Mouse (Mus musculus) limb, embryonic 13.5 days (tissue): ENCODE data around the gene Borcs8. TPM values are rescaled to one million over a fixed set of nuclear protein-coding genes. Genes with fewer than 3 reads are reported as not detected.

Source experiments
- ATAC-seq: fragments of 200-750 bp; cut with Nextera tagmentation; 2 replicates; pipeline ENCODE4 v1.8.0; 2017; ENCODE audit warnings: low read depth, moderate number of reproducible peaks, moderate TSS enrichment; ENCODE audit not compliant: low FRiP score
- H3K27ac ChIP-seq: fragments of 300-500 bp; sonication (generic); 2 replicates; pipeline ENCODE4 v1.5.1; 2015; ENCODE audit warnings: inconsistent platforms, mild to moderate bottlenecking, moderate library complexity
- H3K27me3 ChIP-seq: fragments of 300-500 bp; sonication (generic); 2 replicates; pipeline ENCODE4 v1.6.1; 2015; ENCODE audit warnings: mild to moderate bottlenecking, inconsistent platforms
- H3K36me3 ChIP-seq: fragments of 300-500 bp; sonication (generic); 2 replicates; pipeline ENCODE4 v1.6.1; 2015; ENCODE audit warnings: inconsistent platforms, mild to moderate bottlenecking, moderate library complexity
- H3K4me1 ChIP-seq: fragments of 300-500 bp; sonication (generic); 2 replicates; pipeline ENCODE4 v1.6.1; 2015; ENCODE audit warnings: inconsistent platforms
- H3K4me2 ChIP-seq: fragments of 300-500 bp; sonication (generic); replicated peaks from 2 replicates; pipeline ENCODE4 v1.6.1; 2015; ENCODE audit warnings: inconsistent platforms, mild to moderate bottlenecking, moderate library complexity
- H3K4me3 ChIP-seq: fragments of 300-500 bp; sonication (generic); 2 replicates; pipeline ENCODE4 v1.5.1; 2015; ENCODE audit warnings: moderate library complexity, mild to moderate bottlenecking, inconsistent platforms
- H3K9ac ChIP-seq: fragments of 300-500 bp; sonication (generic); 2 replicates; pipeline ENCODE4 v1.6.1; 2015; ENCODE audit warnings: mild to moderate bottlenecking, inconsistent platforms
- H3K9me3 ChIP-seq: fragments of 300-500 bp; sonication (generic); 2 replicates; pipeline ENCODE4 v1.6.1; 2016; ENCODE audit warnings: inconsistent platforms
- WGBS: fragments of 180-500 bp; shearing (Covaris S2); methylation state at CpG from one replicate; pipeline ENCODE4 v1.1.7; 2015; 5-methylcytosine and 5-hydroxymethylcytosine counted together
- microRNA-seq: library from miRNA; unstranded; fragments of <30 nt; microRNA quantifications from one replicate; pipeline ENCODE4, GENCODE M21; 2016
- polyA plus RNA-seq: library from polyadenylated mRNA; unstranded; fragments of >200 nt; fragmentation: Nextera tagmentation; extraction: Ambion mirVana; gene quantifications from 2 replicates; pipeline ENCODE4 v1.2.1, GENCODE M21; 2015

The Borcs8 gene
- polyA plus RNA-seq, 1 experiment from 2014 or later, result 51.0 TPM

DNA sequence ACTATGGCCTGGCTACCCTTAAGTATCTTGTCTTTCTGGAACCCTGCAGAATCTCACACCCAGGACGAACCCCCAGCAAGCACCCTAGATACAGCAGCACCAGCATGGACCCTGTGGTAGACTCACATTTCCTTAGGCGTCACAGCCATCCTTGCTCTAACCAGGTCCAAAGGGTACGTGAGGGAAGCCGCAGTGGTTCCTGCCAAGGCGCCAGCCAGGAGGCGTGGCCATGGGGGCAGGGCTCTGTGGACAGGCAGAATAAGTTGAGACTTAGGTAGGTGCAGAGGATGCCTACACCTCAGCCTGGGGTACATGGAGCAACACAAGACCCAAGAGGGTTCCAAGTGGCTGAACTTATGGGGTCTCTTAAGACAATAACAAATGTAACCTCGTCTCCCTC is 49.4 kb downstream of the Borcs8 start:
- WGBS, result 65% methylated on average over 7 of the region's 7 CpGs
- no peak overlapping the region for H3K4me2 ChIP-seq
- H3K27ac ChIP-seq, result no peak overlapping the region
- H3K27me3 ChIP-seq, result no peaks in the 10 kb centered on the region
- peaks cover 14% of the 10 kb centered on the region for H3K36me3 ChIP-seq
- peaks cover 5% of the 10 kb centered on the region; the same call in 1 of the 2 replicates for H3K4me1 ChIP-seq
- ATAC-seq, result no peak
- no peak overlapping the region for H3K4me3 ChIP-seq
- no peak overlapping the region for H3K9ac ChIP-seq
- no peaks in the 10 kb centered on the region for H3K9me3 ChIP-seq

DNA sequence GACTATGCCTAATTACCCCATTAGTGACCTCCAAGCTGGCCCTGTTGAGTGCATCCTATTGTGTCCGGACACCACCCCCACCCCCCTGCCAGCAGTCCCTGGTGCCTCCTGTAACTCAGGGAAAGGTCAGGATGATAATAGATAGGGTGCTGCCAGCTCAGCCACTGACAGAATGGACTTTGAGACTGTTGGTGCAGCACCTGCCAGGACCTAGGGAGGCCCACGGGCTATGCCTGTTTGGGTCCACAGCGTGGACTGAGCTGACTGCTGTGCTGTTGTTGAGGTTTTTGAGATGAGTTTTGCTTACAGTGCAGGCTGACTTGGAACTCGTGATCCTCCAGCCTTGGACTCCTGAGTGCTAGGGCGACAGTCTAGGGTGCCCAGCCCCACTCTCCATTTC is 53.9 kb downstream of the Borcs8 start:
- peaks cover 7% of the 10 kb centered on the region for H3K36me3 ChIP-seq
- 71% methylated on average over 5 of the region's 5 CpGs for WGBS

DNA sequence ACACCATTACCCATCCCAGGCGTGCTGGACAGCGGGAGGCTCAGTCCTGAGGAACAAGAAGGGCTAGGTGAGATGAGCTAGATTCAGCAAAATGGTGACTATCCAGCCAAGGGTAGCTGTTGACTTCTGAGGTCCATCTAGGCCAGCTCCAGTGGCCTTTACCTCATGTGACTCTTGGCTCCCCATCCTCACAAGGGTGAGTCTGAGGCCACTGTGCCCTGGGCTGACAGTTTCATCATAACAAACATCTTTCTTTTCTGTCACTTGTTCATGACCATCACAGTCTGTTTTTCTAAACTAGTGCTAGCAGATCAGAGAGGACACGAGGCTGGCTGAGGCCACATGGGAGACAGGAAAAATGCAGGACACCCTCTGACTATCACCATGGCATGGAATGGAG is 54.9 kb downstream of the Borcs8 start:
- WGBS, result 84% methylated on average over 3 of the region's 3 CpGs
- no peak overlapping the region for H3K4me3 ChIP-seq
- no peaks in the 10 kb centered on the region for H3K27me3 ChIP-seq
- no peak overlapping the region for H3K9ac ChIP-seq
- no peaks in the 10 kb centered on the region; the same call in 1 of the 2 replicates for H3K36me3 ChIP-seq
- H3K27ac ChIP-seq, result no peak overlapping the region
- ATAC-seq, result no peak
- peaks cover 5% of the 10 kb centered on the region; the same call in 1 of the 2 replicates for H3K4me1 ChIP-seq
- H3K9me3 ChIP-seq, result no peaks in the 10 kb centered on the region
- no peak overlapping the region for H3K4me2 ChIP-seq

More for the DNA sequence above, 53.9 kb downstream of the Borcs8 start:
- H3K9ac ChIP-seq, result no peak overlapping the region
- no peak overlapping the region for H3K4me3 ChIP-seq
- H3K4me1 ChIP-seq, result peaks cover 5% of the 10 kb centered on the region; the same call in 1 of the 2 replicates
- no peak overlapping the region for H3K27ac ChIP-seq
- no peaks in the 10 kb centered on the region for H3K27me3 ChIP-seq
- no peak overlapping the region for H3K4me2 ChIP-seq
- no peak for ATAC-seq
- no peaks in the 10 kb centered on the region for H3K9me3 ChIP-seq

DNA sequence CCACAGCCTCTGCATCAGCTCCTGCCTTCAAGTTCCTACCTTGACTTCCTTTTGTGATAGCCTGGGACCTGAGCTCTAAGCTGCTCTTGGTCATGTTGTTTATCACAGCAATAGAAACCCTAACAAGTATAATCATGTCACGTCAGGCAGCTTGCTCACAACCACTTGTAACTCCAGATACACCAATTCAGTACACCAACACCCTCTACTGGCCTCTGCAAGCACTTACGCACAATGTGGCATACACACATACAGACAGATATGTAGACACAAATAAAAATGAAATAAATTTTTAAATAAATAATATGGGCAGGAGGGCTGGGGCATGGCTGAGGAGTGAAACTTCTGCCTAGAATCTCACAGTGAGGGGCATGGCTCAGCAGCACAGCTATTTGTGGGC is 56.5 kb downstream of the Borcs8 start:
- Histone ChIP-seq H3K36me3 (no peaks in the 10 kb centered on the region; the same call in 1 of the 2 replicates), H3K4me3 (no peak overlapping the region), H3K4me2 (no peak overlapping the region), H3K9ac (no peak overlapping the region), H3K4me1 (peaks cover 5% of the 10 kb centered on the region; the same call in 1 of the 2 replicates), H3K27me3 (no peaks in the 10 kb centered on the region), H3K27ac (no peak overlapping the region), H3K9me3 (no peaks in the 10 kb centered on the region)
- 71% methylated on average over 2 of the region's 2 CpGs for WGBS
- ATAC-seq, result no peak

Small RNA genes within 50 kb of the gene (microRNA-seq; reads per million reads assigned to microRNA genes)
- not detected for gene Mir7066

Other genes with a start within 250 kb of the Borcs8 start
- 4.3 TPM in 2 replicates for gene Tssk6, start 237.3 kb upstream of the Borcs8 start, polyA plus RNA-seq
- gene Ndufa13, start 236.9 kb upstream of the Borcs8 start, polyA plus RNA-seq, result 173 and 181 TPM in 2 replicates
- 4.2 and 6.6 TPM in 2 replicates for gene Yjefn3, start 236.8 kb upstream of the Borcs8 start, polyA plus RNA-seq
- gene Gatad2a, start 143.1 kb upstream of the Borcs8 start, polyA plus RNA-seq, result 37.7 and 40.7 TPM in 2 replicates
- gene Mau2, start 96.8 kb upstream of the Borcs8 start, polyA plus RNA-seq, result 59.5 and 62.8 TPM in 2 replicates
- 54.5 and 58.5 TPM in 2 replicates for gene Sugp1, start 96.7 kb upstream of the Borcs8 start, polyA plus RNA-seq
- 1.0 and 1.2 TPM in 2 replicates for gene Tm6sf2, start 66.6 kb upstream of the Borcs8 start, polyA plus RNA-seq
- gene Hapln4, start 56.0 kb upstream of the Borcs8 start, polyA plus RNA-seq, result not detected in 2 replicates
- 0.67 and 0.87 TPM in 2 replicates for gene Ncan, start 18.6 kb upstream of the Borcs8 start, polyA plus RNA-seq
- gene Nr2c2ap, start 8.2 kb upstream of the Borcs8 start, polyA plus RNA-seq, result 25.1 and 26.0 TPM in 2 replicates
- 23.8 and 26.0 TPM in 2 replicates for gene Rfxank, start 345 bp upstream of the Borcs8 start, polyA plus RNA-seq
- 0.38 TPM in 2 replicates for gene Mef2b, start 212 bp downstream of the Borcs8 start, polyA plus RNA-seq
- 66.5 and 70.6 TPM in 2 replicates for gene Tmem161a, start 32.9 kb downstream of the Borcs8 start, polyA plus RNA-seq
- 4.0 and 4.6 TPM in 2 replicates for gene Slc25a42, start 72.8 kb downstream of the Borcs8 start, polyA plus RNA-seq
- gene Sugp2, start 94.7 kb downstream of the Borcs8 start, polyA plus RNA-seq, result 37.0 and 40.5 TPM in 2 replicates
- gene Armc6, start 95.0 kb downstream of the Borcs8 start, polyA plus RNA-seq, result 25.5 and 26.2 TPM in 2 replicates
- 57.9 and 58.1 TPM in 2 replicates for gene Homer3, start 143.3 kb downstream of the Borcs8 start, polyA plus RNA-seq
- 55.8 and 60.9 TPM in 2 replicates for gene Ddx49, start 163.0 kb downstream of the Borcs8 start, polyA plus RNA-seq
- 340 and 345 TPM in 2 replicates for gene Cope, start 163.0 kb downstream of the Borcs8 start, polyA plus RNA-seq
- 10.0 and 10.2 TPM in 2 replicates for gene Cers1, start 176.3 kb downstream of the Borcs8 start, polyA plus RNA-seq
- 0.78 and 2.7 TPM in 2 replicates for gene Gdf1, start 190.3 kb downstream of the Borcs8 start, polyA plus RNA-seq
- gene Upf1, start 213.8 kb downstream of the Borcs8 start, polyA plus RNA-seq, result 18.7 and 19.5 TPM in 2 replicates
- gene Comp, start 234.1 kb downstream of the Borcs8 start, polyA plus RNA-seq, result 26.4 and 40.8 TPM in 2 replicates